Mouse (Mus musculus) heart, embryonic 10.5 days (tissue): ENCODE measurements around the gene Scrn2. TPM values are rescaled to one million over a fixed set of nuclear protein-coding genes. Genes with fewer than 3 reads are reported as not detected.

Experiments
- DNase-seq: peaks from one replicate; pipeline ENCODE4 v3.0.0-alpha.2; 2017; ENCODE audit warnings: low spot score
- H3K27ac ChIP-seq: fragments of 300-500 bp; sonication (generic); 2 replicates; pipeline ENCODE4 v1.5.1; 2016; ENCODE audit warnings: mild to moderate bottlenecking
- H3K27me3 ChIP-seq: fragments of 300-500 bp; sonication (generic); 2 replicates; pipeline ENCODE4 v1.6.1; 2016; ENCODE audit warnings: mild to moderate bottlenecking; ENCODE audit not compliant: poor library complexity, insufficient read depth, severe bottlenecking
- H3K36me3 ChIP-seq: fragments of 300-500 bp; sonication (generic); 2 replicates; pipeline ENCODE4 v1.6.1; 2016; ENCODE audit warnings: mild to moderate bottlenecking, moderate library complexity
- H3K4me1 ChIP-seq: fragments of 300-500 bp; sonication (generic); 2 replicates; pipeline ENCODE4 v1.6.1; 2016; ENCODE audit warnings: mild to moderate bottlenecking
- H3K4me3 ChIP-seq: fragments of 300-500 bp; sonication (generic); 2 replicates; pipeline ENCODE4 v1.5.1; 2016; ENCODE audit warnings: mild to moderate bottlenecking, moderate library complexity
- H3K9me3 ChIP-seq: fragments of 300-500 bp; sonication (generic); 2 replicates; pipeline ENCODE4 v1.6.1; 2016; ENCODE audit warnings: mild to moderate bottlenecking, moderate library complexity
- WGBS: fragments of 180-500 bp; shearing (Covaris S2); methylation state at CpG from one replicate; pipeline ENCODE4 v1.1.7; 2016; 5-methylcytosine and 5-hydroxymethylcytosine counted together
- polyA plus RNA-seq: library from polyadenylated mRNA; unstranded; fragments of >200 nt; fragmentation: Nextera tagmentation; extraction: Ambion mirVana; gene quantifications from 2 replicates; pipeline ENCODE4 v1.2.1, GENCODE M21; 2016

Scrn2 gene
- polyA plus RNA-seq, result 21.3 and 30.0 TPM in 2 replicates

DNA sequence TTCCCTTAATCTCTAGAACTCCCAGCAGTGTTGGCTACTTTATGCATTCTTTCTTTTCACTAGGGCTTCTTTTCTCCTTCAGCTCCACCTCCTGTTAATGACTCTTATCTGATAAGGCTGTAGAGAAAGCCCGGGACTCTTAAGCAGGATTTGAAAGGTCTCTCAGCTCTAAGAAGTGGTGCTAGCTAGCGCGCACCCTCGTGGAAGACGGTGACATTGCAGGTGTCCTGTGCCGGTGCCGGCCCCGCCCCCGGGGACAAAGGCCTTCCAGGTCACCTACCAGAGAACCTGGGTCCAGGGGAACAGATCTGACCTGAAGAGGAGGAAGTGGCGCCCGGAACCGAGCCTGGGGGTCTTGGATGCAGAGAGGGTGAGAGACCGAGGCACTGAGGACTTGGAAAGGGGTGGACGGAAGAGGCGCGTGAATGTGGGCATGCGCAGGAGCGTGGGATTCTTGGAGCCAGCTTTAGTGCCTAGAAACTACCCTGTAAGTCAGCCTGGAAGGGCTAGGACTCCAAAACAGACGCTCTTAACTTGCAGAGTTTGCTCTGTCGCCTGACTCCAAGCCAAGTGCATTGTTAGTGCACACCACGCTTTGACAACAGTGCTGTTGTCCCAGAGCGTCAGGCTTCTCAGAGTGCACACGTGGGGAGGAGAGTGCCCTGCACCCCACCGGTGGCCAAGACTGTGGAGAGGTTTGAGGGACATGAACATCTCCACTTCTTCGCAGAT is at the start of gene Scrn2:
Gene Scrn2 (plus strand): TSS at position 253 of the 732 bp plus-strand sequence.
- peaks cover 18% of the 10 kb centered on the region for H3K27me3 ChIP-seq
- 3% methylated on average over 25 of the region's 25 CpGs for WGBS
- H3K4me3 ChIP-seq, result peak within 1 kb of the TSS; percentile 76
- H3K4me1 ChIP-seq, result peaks cover 34% of the 10 kb centered on the region
- DNase-seq, result peak; percentile 94
- peak within 1 kb of the TSS; percentile 89 for H3K27ac ChIP-seq
- H3K9me3 ChIP-seq, result no peaks in the 10 kb centered on the region
- H3K36me3 ChIP-seq, result peaks cover 21% of the 10 kb centered on the region

DNA sequence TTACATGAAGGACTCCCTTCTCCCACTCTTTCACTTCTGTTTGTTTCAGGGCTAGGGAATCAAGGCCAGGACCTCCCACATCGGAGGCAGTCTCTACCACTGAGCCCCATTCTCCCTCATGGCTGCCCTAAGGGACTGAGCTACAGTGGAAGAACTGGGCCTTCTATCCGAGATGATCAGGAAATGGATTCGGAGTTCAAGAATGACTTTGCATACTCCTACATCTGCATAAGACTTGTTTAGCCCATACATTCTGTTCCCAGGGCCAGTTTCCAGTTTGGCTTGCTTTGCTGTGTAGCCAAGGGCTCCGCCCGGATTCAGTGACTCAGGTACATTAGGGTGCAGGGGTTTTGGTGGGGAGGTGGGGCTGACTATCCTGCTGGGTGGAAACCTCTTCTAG is 49.7 kb upstream of the Scrn2 start:
- WGBS, result 76% methylated on average over 5 of the region's 5 CpGs
- H3K4me3 ChIP-seq, result no peak overlapping the region
- H3K27me3 ChIP-seq, result peaks cover 38% of the 10 kb centered on the region
- no peaks in the 10 kb centered on the region for H3K9me3 ChIP-seq
- no peak for DNase-seq
- H3K27ac ChIP-seq, result no peak overlapping the region
- H3K4me1 ChIP-seq, result peaks cover 36% of the 10 kb centered on the region
- H3K36me3 ChIP-seq, result no peaks in the 10 kb centered on the region

DNA sequence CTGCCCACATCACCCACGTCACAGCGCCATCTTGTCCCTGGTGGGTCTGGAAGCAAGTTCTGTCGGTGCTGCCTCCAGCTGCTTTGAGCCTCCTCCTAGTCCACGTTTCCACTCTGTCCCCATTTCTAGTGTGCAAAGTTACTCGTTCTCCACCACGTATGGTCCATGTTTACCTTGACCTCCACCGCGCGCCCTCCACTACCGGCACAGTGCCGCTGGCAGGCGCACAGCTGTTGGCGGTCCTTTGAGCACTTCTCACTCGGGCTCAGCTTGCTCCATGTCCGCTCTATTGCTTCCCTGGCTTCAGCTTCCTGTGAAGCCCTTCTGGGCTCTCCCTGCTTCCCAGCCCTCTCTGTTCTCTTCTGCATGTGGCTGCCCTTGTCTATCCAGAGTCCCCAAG is 48.3 kb upstream of the Scrn2 start:
- WGBS, result 64% methylated on average over 15 of the region's 15 CpGs

GRCm38 (mm10) chr11:96982355-96982754 is 47.4 kb upstream of the Scrn2 start:
- H3K27me3 ChIP-seq, result peaks cover 61% of the 10 kb centered on the region
- 2% methylated on average over 7 of the region's 7 CpGs for WGBS
- DNase-seq, result peak; percentile 88
- peaks cover 20% of the 10 kb centered on the region for H3K4me1 ChIP-seq
- no peak overlapping the region for H3K27ac ChIP-seq
- H3K4me3 ChIP-seq, result no peak overlapping the region
- H3K36me3 ChIP-seq, result no peaks in the 10 kb centered on the region
- H3K9me3 ChIP-seq, result no peaks in the 10 kb centered on the region

More for the DNA sequence above, 48.3 kb upstream of the Scrn2 start:
- Histone ChIP-seq H3K9me3 (no peaks in the 10 kb centered on the region), H3K27me3 (peaks cover 52% of the 10 kb centered on the region), H3K4me1 (peaks cover 21% of the 10 kb centered on the region), H3K36me3 (no peaks in the 10 kb centered on the region), H3K4me3 (no peak overlapping the region), H3K27ac (no peak overlapping the region)
- no peak for DNase-seq

- DNase-seq, result no peak
- no peak within 1 kb of the TSS for H3K4me3 ChIP-seq
Observed at GRCm38 (mm10) chr11:96982859-96983258, 46.9 kb upstream of the Scrn2 start, which contains the start of gene Sp2. Sp2 (minus strand) TSS chr11:96982959.

GRCm38 (mm10) chr11:96984903-96985302 is 44.8 kb upstream of the Scrn2 start:
- Histone ChIP-seq H3K4me1 (peaks cover 21% of the 10 kb centered on the region), H3K27ac (no peak overlapping the region), H3K9me3 (no peaks in the 10 kb centered on the region), H3K4me3 (no peak overlapping the region), H3K36me3 (no peaks in the 10 kb centered on the region), H3K27me3 (peaks cover 86% of the 10 kb centered on the region)
- WGBS, result 15% methylated on average over 4 of the region's 4 CpGs
- DNase-seq, result no peak

More at GRCm38 (mm10) chr11:96982859-96983258, 46.9 kb upstream of the Scrn2 start, which contains the start of gene Sp2:
- 78% methylated on average over 7 of the region's 7 CpGs for WGBS
- H3K9me3 ChIP-seq, result no peaks in the 10 kb centered on the region
- H3K4me1 ChIP-seq, result peaks cover 25% of the 10 kb centered on the region
- H3K36me3 ChIP-seq, result no peaks in the 10 kb centered on the region
- peaks cover 66% of the 10 kb centered on the region for H3K27me3 ChIP-seq
- H3K27ac ChIP-seq, result no peak within 1 kb of the TSS

DNA sequence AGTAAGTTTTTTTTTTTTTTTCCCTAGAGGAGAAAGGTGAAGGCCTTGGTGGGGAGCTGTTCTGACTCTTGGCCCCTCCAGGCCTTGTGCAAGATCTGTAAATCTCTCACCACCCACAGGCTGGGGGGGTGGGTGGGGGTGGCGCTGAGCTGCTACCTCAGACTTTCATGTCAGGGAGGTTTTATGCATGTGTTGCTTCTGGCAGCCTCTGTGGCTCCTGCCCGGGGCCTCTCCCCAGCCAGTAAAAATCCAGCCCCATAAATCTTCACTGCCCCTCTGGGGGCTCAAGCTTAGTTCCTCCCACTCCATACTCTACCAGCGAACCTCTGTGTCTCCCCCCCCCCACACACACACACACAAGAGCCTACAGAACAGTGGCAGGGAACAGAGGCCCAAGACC is 43.3 kb upstream of the Scrn2 start:
- Histone ChIP-seq H3K4me3 (no peak overlapping the region), H3K9me3 (no peaks in the 10 kb centered on the region), H3K27me3 (peaks cover 92% of the 10 kb centered on the region), H3K36me3 (no peaks in the 10 kb centered on the region), H3K27ac (no peak overlapping the region), H3K4me1 (peaks cover 25% of the 10 kb centered on the region)
- WGBS, result 49% methylated on average over 3 of the region's 3 CpGs
- no peak for DNase-seq

GRCm38 (mm10) chr11:96987873-96988655 is 41.7 kb upstream of the Scrn2 start:
- Histone ChIP-seq H3K4me3 (peak overlapping the region; percentile 40), H3K36me3 (no peaks in the 10 kb centered on the region), H3K4me1 (peaks cover 34% of the 10 kb centered on the region), H3K9me3 (no peaks in the 10 kb centered on the region), H3K27me3 (peaks cover 85% of the 10 kb centered on the region), H3K27ac (peak overlapping the region; percentile 59)
- WGBS, result 7% methylated on average over 31 of the region's 31 CpGs
- DNase-seq, result no peak

GRCm38 (mm10) chr11:96991501-96991900 is 38.2 kb upstream of the Scrn2 start:
- H3K27me3 ChIP-seq, result peaks cover 85% of the 10 kb centered on the region
- H3K27ac ChIP-seq, result no peak overlapping the region; the same call in 1 of the 2 replicates
- H3K9me3 ChIP-seq, result no peaks in the 10 kb centered on the region
- no peaks in the 10 kb centered on the region for H3K36me3 ChIP-seq
- H3K4me3 ChIP-seq, result no peak overlapping the region
- no peak for DNase-seq
- H3K4me1 ChIP-seq, result peaks cover 48% of the 10 kb centered on the region
- 67% methylated on average over 5 of the region's 5 CpGs for WGBS

- H3K4me1 ChIP-seq, result peaks cover 53% of the 10 kb centered on the region
- peaks cover 85% of the 10 kb centered on the region for H3K27me3 ChIP-seq
Observed at GRCm38 (mm10) chr11:96992722-96993311, 36.9 kb upstream of the Scrn2 start.

GRCm38 (mm10) chr11:96995031-96995430 is 34.7 kb upstream of the Scrn2 start:
- no peaks in the 10 kb centered on the region for H3K9me3 ChIP-seq
- DNase-seq, result no peak
- peaks cover 47% of the 10 kb centered on the region for H3K4me1 ChIP-seq
- 23% methylated on average over 5 of the region's 5 CpGs for WGBS
- peaks cover 86% of the 10 kb centered on the region for H3K27me3 ChIP-seq
- peak overlapping the region; percentile 7; the same call in 1 of the 2 replicates for H3K27ac ChIP-seq
- no peak overlapping the region for H3K4me3 ChIP-seq
- no peaks in the 10 kb centered on the region for H3K36me3 ChIP-seq

More at GRCm38 (mm10) chr11:96992722-96993311, 36.9 kb upstream of the Scrn2 start:
- Histone ChIP-seq H3K4me3 (0 out of 2 replicates have a peak overlapping the region, but pooled peaks have one; percentile 12), H3K9me3 (no peaks in the 10 kb centered on the region), H3K36me3 (no peaks in the 10 kb centered on the region), H3K27ac (peak overlapping the region; percentile 62; the same call in 1 of the 2 replicates)
- no peak for DNase-seq
- 16% methylated on average over 8 of the region's 8 CpGs for WGBS

DNA sequence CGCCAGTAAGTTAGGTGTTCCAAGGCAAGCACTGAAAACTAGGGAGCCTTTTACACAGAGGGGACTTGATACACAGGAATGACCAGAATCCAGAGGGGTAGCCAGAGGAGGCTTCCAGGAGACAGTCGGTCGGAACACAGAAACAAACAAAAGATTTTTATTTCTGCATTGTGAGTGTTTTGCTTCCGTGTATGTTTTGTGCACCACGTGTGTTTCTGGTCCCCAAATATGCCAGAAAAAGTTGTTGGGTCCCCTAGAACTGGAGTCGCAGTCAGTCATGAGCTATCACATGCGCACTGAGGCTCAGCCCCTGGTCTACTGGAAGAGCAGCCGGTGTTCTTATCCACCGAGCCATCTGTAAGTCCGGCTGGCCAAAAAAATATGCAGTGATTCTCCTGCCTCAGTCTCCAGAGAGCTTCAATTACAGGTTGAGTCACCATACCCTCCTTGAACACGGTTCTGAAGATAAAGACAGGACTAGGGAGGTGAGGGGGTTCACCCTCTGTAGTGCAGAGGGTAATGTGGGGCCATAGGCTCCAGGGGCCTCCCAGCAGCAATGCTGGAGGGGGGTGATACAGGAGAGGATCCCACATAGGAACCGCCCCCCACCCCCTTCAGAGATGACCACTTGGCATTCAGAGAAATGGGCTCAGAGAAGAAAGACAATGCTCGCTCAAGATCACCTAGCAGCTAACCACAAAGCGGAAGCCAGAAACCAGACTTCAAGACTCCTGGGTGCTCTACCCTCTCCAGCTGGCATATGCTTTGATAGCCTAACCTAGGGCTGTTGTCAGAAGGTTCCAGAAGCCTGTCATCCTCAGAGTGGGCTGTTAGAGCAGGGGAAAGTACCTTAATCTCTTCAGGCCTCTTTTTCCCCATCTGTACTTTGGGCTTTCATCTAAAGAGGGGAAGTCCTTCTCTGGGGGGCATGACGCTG is 33.6 kb upstream of the Scrn2 start:
- 62% methylated on average over 15 of the region's 15 CpGs for WGBS
- no peaks in the 10 kb centered on the region for H3K36me3 ChIP-seq
- peaks cover 92% of the 10 kb centered on the region for H3K27me3 ChIP-seq
- H3K4me3 ChIP-seq, result no peak overlapping the region
- peaks cover 50% of the 10 kb centered on the region for H3K4me1 ChIP-seq
- H3K9me3 ChIP-seq, result no peaks in the 10 kb centered on the region
- no peak for DNase-seq
- peak overlapping the region; percentile 80; the same call in 1 of the 2 replicates for H3K27ac ChIP-seq
